Comparison of ENCODE assay signal across 8 mouse cellular contexts in genomic region chr16:32002509-32003477, GRCm38 (mm10). TPM values are rescaled to one million over a fixed set of nuclear protein-coding genes. Genes with fewer than 3 reads are reported as not detected.
DNase-seq lines count a peak whose midpoint lies in the region; ATAC-seq and TF ChIP-seq lines count a peak whose summit lies in the region.

Gene Senp5, minus strand, starts transcription at chr16:32003287.

- peak within 1 kb of the TSS; percentile 88 for H3K4me3 ChIP-seq in forebrain, embryonic 10.5 days
- H3K4me3 ChIP-seq in heart, embryonic 15.5 days: peak within 1 kb of the TSS; percentile 93
- peak within 1 kb of the TSS; percentile 76 to 82 for H3K4me3 ChIP-seq in liver, embryonic 14.5 days (ENCODE audit: insufficient read depth in 1 of 2, low read depth in 2 of 2, low read length in 2 of 2)
- peak within 1 kb of the TSS; percentile 97 for H3K4me3 ChIP-seq in neural tube, embryonic 11.5 days (ENCODE audit: low read depth, low read length)
- peak within 1 kb of the TSS; percentile 96 for H3K4me3 ChIP-seq in stomach, postnatal 0 days (ENCODE audit: low read depth, low read length)

- no peaks in the 10 kb centered on the region for H3K27me3 ChIP-seq in forebrain, embryonic 10.5 days (ENCODE audit: poor library complexity, severe bottlenecking)
- no peaks in the 10 kb centered on the region for H3K27me3 ChIP-seq in heart, embryonic 15.5 days
- no peaks in the 10 kb centered on the region for H3K27me3 ChIP-seq in liver, embryonic 14.5 days (ENCODE audit: control insufficient read depth, insufficient read depth, low read length)
- H3K27me3 ChIP-seq in neural tube, embryonic 11.5 days (ENCODE audit: control insufficient read depth, insufficient read depth, low read length): no peaks in the 10 kb centered on the region
- no peaks in the 10 kb centered on the region for H3K27me3 ChIP-seq in stomach, postnatal 0 days (ENCODE audit: control insufficient read depth, insufficient read depth, low read length)

- H3K9me3 ChIP-seq in forebrain, embryonic 10.5 days: no peaks in the 10 kb centered on the region
- H3K9me3 ChIP-seq in heart, embryonic 15.5 days (replicated peaks): no peaks in the 10 kb centered on the region
- no peaks in the 10 kb centered on the region for H3K9me3 ChIP-seq in liver, embryonic 14.5 days (ENCODE audit: control insufficient read depth, low read length)
- no peaks in the 10 kb centered on the region for H3K9me3 ChIP-seq in neural tube, embryonic 11.5 days (ENCODE audit: control insufficient read depth, low read length)
- no peaks in the 10 kb centered on the region for H3K9me3 ChIP-seq in stomach, postnatal 0 days (ENCODE audit: control insufficient read depth, low read length)

- peak within 1 kb of the TSS; percentile 95 for H3K9ac ChIP-seq in heart, embryonic 15.5 days
- peak within 1 kb of the TSS; percentile 88 for H3K9ac ChIP-seq in liver, embryonic 14.5 days (replicated peaks)
- H3K9ac ChIP-seq in neural tube, embryonic 11.5 days (ENCODE audit: low read length): peak within 1 kb of the TSS; percentile 89
- peak within 1 kb of the TSS; percentile 96 for H3K9ac ChIP-seq in stomach, postnatal 0 days (ENCODE audit: low read length)

- H3K4me1 ChIP-seq in forebrain, embryonic 10.5 days: peaks cover 24% of the 10 kb centered on the region
- H3K4me1 ChIP-seq in heart, embryonic 15.5 days (replicated peaks): peaks cover 14% of the 10 kb centered on the region
- H3K4me1 ChIP-seq in liver, embryonic 14.5 days (replicated peaks; ENCODE audit: control insufficient read depth in 2 of 2, insufficient read depth in 2 of 2, low read length in 1 of 2): peaks cover 9 to 16% of the 10 kb centered on the region in 2 experiments; a peak in 3 of 4 replicates
- peaks cover 15% of the 10 kb centered on the region for H3K4me1 ChIP-seq in neural tube, embryonic 11.5 days (ENCODE audit: control insufficient read depth, insufficient read depth, low read length)
- H3K4me1 ChIP-seq in stomach, postnatal 0 days (replicated peaks; ENCODE audit: control insufficient read depth, insufficient read depth): peaks cover 7% of the 10 kb centered on the region; the same call in 1 of the 2 replicates

- TF ChIP-seq CTCF in liver, embryonic 14.5 days (IDR thresholded peaks at IDR 0.05; ENCODE audit: low read depth): peak; percentile 41
- TF ChIP-seq CTCF in stomach, postnatal 0 days (IDR thresholded peaks at IDR 0.05; ENCODE audit: low read depth): peak; percentile 55

- peak within 1 kb of the TSS; percentile 85 for H3K27ac ChIP-seq in forebrain, embryonic 10.5 days
- peak within 1 kb of the TSS; percentile 85 for H3K27ac ChIP-seq in heart, embryonic 15.5 days
- H3K27ac ChIP-seq in liver, embryonic 14.5 days: peak within 1 kb of the TSS; percentile 42
- H3K27ac ChIP-seq in neural tube, embryonic 11.5 days (ENCODE audit: low read depth, low read length): peak within 1 kb of the TSS; percentile 60
- H3K27ac ChIP-seq in stomach, postnatal 0 days (replicated peaks): peak within 1 kb of the TSS; percentile 92

- peak; percentile 93 for ATAC-seq in heart, embryonic 15.5 days (replicated peaks; ENCODE audit: insufficient number of reproducible peaks, insufficient read depth, low FRiP score, low read depth)
- ATAC-seq in liver, embryonic 14.5 days (ENCODE audit: insufficient read depth): peak; percentile 94
- ATAC-seq in neural tube, embryonic 11.5 days (ENCODE audit: insufficient read depth, low FRiP score, low TSS enrichment): peak; percentile 92
- peak; percentile 98 for ATAC-seq in stomach, postnatal 0 days (ENCODE audit: low FRiP score, low TSS enrichment)

- DNase-seq in CD8-positive naive resting alpha-beta T cell, adult 2 months (ENCODE audit: low read depth in 2 of 2, low spot score in 2 of 2): peak; percentile 67 to 78
- peak; percentile 91 for DNase-seq in c-Kit-positive CD71-negative TER-119-negative erythroid progenitor cells, embryonic 14.5 days (ENCODE audit: low read depth)
- peak; percentile 84 for DNase-seq in forebrain, embryonic 10.5 days (ENCODE audit: extremely low spot score, low spot score)
- peak; percentile 94 to 98 for DNase-seq in kidney, postnatal 25 days
- peak; percentile 83 to 92 (median 87) for DNase-seq in liver, embryonic 14.5 days (ENCODE audit: low read depth in 3 of 3, low spot score in 3 of 3)
- DNase-seq in neural tube, embryonic 11.5 days (ENCODE audit: low spot score): peak; percentile 91
- DNase-seq in stomach, postnatal 0 days (ENCODE audit: low spot score): peak; percentile 96

- H3K4me2 ChIP-seq in heart, embryonic 15.5 days: peak within 1 kb of the TSS; percentile 81
- H3K4me2 ChIP-seq in liver, embryonic 14.5 days (ENCODE audit: low read depth): peak within 1 kb of the TSS; percentile 78
- peak within 1 kb of the TSS; percentile 85 for H3K4me2 ChIP-seq in neural tube, embryonic 11.5 days (ENCODE audit: low read depth)
- H3K4me2 ChIP-seq in stomach, postnatal 0 days (replicated peaks; ENCODE audit: low read depth): peak within 1 kb of the TSS; percentile 92

- H3K36me3 ChIP-seq in forebrain, embryonic 10.5 days (replicated peaks): peaks cover 31% of the 10 kb centered on the region
- no peaks in the 10 kb centered on the region for H3K36me3 ChIP-seq in heart, embryonic 15.5 days
- no peaks in the 10 kb centered on the region; the same call in 1 of the 2 replicates for H3K36me3 ChIP-seq in liver, embryonic 14.5 days (replicated peaks; ENCODE audit: control insufficient read depth, insufficient read depth, low read depth)
- H3K36me3 ChIP-seq in neural tube, embryonic 11.5 days (ENCODE audit: control insufficient read depth, insufficient read depth, low read length): no peaks in the 10 kb centered on the region
- H3K36me3 ChIP-seq in stomach, postnatal 0 days (ENCODE audit: control insufficient read depth, insufficient read depth, low read length): no peaks in the 10 kb centered on the region

- no peak for TF ChIP-seq EP300 in liver, embryonic 14.5 days (IDR thresholded peaks at IDR 0.05; ENCODE audit: low read depth)
- TF ChIP-seq EP300 in stomach, postnatal 0 days (optimal IDR thresholded peaks at IDR 0.05): no peak

- 2% methylated on average over 66 of the region's 66 CpGs for WGBS in forebrain, embryonic 10.5 days
- WGBS in heart, embryonic 15.5 days: under 1% methylated on average over 65 of the region's 66 CpGs
- WGBS in liver, embryonic 14.5 days (ENCODE audit: insufficient replicate concordance): under 1% methylated on average over 66 of the region's 66 CpGs
- WGBS in neural tube, embryonic 11.5 days: 1% methylated on average over 56 of the region's 66 CpGs
- 1% methylated on average over 66 of the region's 66 CpGs for WGBS in stomach, postnatal 0 days

RNA-seq across cellular contexts. Expression of gene Senp5, which starts in this region (rescaled TPM):
- 19.0 and 21.0 TPM in 2 replicates for polyA plus RNA-seq in forebrain, embryonic 10.5 days (2016; fragmentation: Nextera tagmentation; extraction: Ambion mirVana)
- 9.9 and 10.9 TPM in 2 replicates for polyA plus RNA-seq in heart, embryonic 15.5 days (2015; fragmentation: Nextera tagmentation; extraction: Ambion mirVana)
- 3.5 and 4.7 TPM in 2 replicates for polyA plus RNA-seq in liver, embryonic 14.5 days (2012; rRNA removed)
- 2.9 and 3.4 TPM in 2 replicates for polyA plus RNA-seq in liver, embryonic 14.5 days (2014; fragmentation: Nextera tagmentation; extraction: Ambion mirVana)
- 11.5 and 13.2 TPM in 2 replicates for polyA plus RNA-seq in neural tube, embryonic 11.5 days (2014; fragmentation: Nextera tagmentation; extraction: Ambion mirVana)
- polyA plus RNA-seq in stomach, postnatal 0 days (2015; fragmentation: Nextera tagmentation; extraction: Ambion mirVana): 5.4 and 5.7 TPM in 2 replicates

Comparison
In these comparisons a context has a peak if more than half of its experiments do, and no peak if none do; other contexts are left out.
1. Peak in every context shown above with its lines: DNase-seq, ATAC-seq, H3K4me3 ChIP-seq and H3K27ac ChIP-seq.
2. H3K27ac ChIP-seq: peak in every context shown above with its lines; median percentile 92 in stomach, postnatal 0 days; 85 in forebrain, embryonic 10.5 days; 85 in heart, embryonic 15.5 days; 60 in neural tube, embryonic 11.5 days; 42 in liver, embryonic 14.5 days.